Mouse (Mus musculus): ENCODE measurements at regions not wholly inside any gene's neighbourhood (a gene's known extent, or its start where the extent isn't known, plus 50 kb on each side); places are given as distances from the start of the nearest gene placed in this dataset.

- TF ChIP-seq CTCF (conservative IDR thresholded peaks at IDR 0.05; ENCODE audit: low read length): no peak
- no peak for TF ChIP-seq POU5F1 (IDR thresholded peaks at IDR 0.05; ENCODE audit: borderline replicate concordance, low read length)
Observed at GRCm38 (mm10) chr17:85823036-85823435, 135.0 kb upstream of the Six2 start.

Data from E14TG2a.4 (cell line).